Mouse (Mus musculus) cerebellum, adult 2 months (tissue): Measurements from ENCODE around the gene Med29.

Source experiments
- CTCF ChIP-seq: fragments of 200-500 bp; IDR thresholded peaks from 2 replicates; pipeline ENCODE4 v1.5.1; 2011; ENCODE audit warnings: low read depth, mild to moderate bottlenecking, control low read depth, low read length, moderate library complexity, borderline replicate concordance; ENCODE audit not compliant: insufficient read depth
- POLR2A ChIP-seq: fragments of 200-500 bp; IDR thresholded peaks from 2 replicates; pipeline ENCODE4 v1.6.1; 2011; ENCODE audit warnings: low read length, control low read depth, borderline replicate concordance; ENCODE audit not compliant: insufficient read depth

DNA sequence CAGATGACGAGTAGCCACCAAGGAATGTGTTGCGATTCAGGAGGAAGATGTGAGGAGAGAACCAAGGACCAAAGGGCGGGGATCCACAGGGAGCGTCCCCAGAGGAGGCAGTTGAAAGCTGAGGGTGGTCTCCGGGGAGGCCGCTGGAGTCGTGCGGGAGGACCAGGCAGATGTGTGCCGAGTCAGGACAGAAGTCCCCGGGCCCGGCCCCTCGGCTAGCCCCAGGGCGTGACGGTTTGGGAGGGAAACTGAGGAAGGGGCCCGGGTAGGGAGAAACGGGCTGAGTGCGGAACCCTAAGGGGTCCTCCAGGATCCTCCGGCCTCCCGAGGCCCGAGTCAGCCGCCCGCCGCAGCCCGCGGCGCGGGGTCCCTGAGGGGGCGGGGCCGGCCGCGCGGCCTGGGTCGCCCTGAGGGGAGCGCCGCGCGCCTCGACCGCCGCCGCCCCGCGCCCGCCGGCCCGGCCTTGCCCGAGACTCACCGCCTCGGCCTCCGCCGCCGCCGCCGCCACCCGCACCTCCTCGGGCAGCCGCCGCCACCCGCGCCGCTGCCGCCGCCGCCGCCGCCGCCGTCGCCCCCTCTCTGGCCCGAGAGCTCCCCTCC lies 43.3 kb upstream of the Med29 start:
- TF ChIP-seq POLR2A (no peak), CTCF (no peak)
